Mouse (Mus musculus) heart, postnatal 36 days (tissue): ENCODE data around the gene Plekhh3. TPM values are rescaled to one million over a fixed set of nuclear protein-coding genes. Genes with fewer than 3 reads are reported as not detected.
"Not testable (repeated sequence)": the region's sequence is repeated elsewhere in the genome, so short reads cannot be mapped to it uniquely, and the experiment has no call there.

Source experiments
- DNase-seq, 2 experiments: peaks; one replicate each; pipeline ENCODE4 v3.0.0; 2021 to 2022
- intact Hi-C: fragments of 180-260 bp; cut with DNase I; formaldehyde crosslinking; loops from one replicate; pipeline ENCODE4 v1.15.1; 2025
- total RNA-seq, 2 experiments: library from RNA; stranded (reverse); gene quantifications; 2 replicates each; pipeline ENCODE4 v1.2.3; 2021

The Plekhh3 gene
- total RNA-seq, 2 experiments from 2014 or later, result 25.0 to 27.7 TPM

- intact Hi-C loops, result loop anchor here (1.0 to 5.0 kb wide), 3 partner anchors 78 to 206 kb away; partner anchors contain the start of genes Coasy and Psmc3ip
- DNase-seq, result peak; percentile 54 to 59
Measured at GRCm38 (mm10) chr11:101173112-101173511, 2.0 kb upstream of the Plekhh3 start.

DNA sequence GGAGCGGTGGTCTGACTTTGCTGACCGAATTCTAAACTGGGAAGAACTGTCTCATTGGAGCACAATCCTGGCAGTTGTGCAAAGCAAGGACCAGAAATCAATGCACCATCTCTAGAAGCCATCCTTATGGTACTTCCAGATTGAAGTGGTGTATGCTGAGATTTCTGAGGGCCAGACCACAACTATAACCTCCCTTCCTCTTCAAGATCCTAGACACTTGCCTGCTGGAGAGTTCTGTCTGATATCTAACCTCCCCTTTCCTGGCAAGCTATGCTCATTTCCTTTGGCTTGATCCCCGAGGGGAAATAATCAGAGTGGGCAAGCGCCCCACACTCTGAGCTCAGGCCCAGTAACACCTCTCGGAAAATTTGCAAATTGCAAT is 1.3 kb upstream of the Plekhh3 start:
- DNase-seq, result no peak
- intact Hi-C loops, result loop anchor here (5.0 kb wide), 1 partner anchor 205 kb away; no protein-coding TSS in a partner anchor

DNA sequence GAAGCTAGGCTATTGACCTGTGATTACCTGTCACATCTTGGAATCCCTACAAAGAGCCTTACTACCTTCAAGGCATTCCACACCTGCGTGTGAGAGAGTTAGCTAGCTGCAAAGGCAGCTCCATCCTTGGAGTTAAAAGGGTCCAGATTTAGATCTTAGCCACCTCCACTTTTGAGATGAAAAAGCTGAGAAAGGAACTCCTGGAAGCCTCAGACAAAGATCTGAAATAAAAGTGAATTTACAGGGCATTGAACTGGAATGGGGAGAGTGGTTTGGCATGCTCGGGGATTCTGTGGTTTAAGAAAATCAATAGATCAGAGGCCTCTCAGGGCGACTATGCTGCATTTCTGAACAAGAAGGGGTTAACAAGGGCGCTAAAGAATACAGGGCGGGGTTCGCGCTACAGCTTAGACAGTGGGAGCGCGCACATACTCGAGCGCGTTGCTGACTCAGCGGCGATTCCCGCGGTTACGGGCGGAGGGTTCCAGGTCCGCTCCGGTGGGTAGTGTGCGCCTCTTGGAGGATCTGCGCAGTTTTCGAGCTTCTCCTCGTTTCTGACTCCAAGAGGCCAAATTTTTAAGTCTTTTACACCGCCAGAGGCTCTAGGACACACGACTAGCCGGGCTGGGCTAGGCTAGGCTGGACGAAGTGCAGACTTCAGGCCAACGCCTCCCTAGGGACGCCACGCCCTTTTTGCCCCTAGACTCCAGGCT is 726 bp upstream of the Plekhh3 start:
- intact Hi-C loops, result loop anchor here (5.0 kb wide), 1 partner anchor 205 kb away; no protein-coding TSS in a partner anchor
- peak; percentile 77 to 80 for DNase-seq

DNA sequence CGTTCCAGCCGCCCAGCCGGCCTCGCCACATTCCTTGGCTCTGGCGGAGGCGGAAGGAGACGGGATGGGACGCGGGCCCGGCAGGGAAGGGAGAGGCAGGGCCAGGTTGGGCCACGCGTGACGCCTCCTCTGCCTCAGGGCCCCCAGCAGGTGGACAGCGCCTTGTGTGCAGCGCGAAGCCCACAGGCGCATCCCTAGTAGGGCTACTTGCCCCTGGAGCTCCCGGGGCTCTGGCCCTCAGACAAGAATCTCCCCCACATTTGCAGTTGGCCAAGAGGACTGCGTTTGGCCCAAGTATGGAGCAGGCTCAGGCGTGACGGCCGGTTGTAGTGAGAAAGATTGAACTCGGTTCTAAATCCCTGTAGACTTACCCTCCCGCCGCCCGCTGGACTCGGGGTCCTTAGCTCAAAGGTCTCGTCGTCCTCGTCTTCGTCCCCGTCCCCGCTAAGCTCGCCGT is 769 bp downstream of the Plekhh3 start, which contains the start of gene Cntnap1:
TSS of gene Cntnap1 (plus strand) at position 170 of the 457 bp plus-strand sequence.
- intact Hi-C loops, result loop anchor here (1.0 to 5.0 kb wide), 2 partner anchors 50 to 203 kb away; no protein-coding TSS in a partner anchor

DNA sequence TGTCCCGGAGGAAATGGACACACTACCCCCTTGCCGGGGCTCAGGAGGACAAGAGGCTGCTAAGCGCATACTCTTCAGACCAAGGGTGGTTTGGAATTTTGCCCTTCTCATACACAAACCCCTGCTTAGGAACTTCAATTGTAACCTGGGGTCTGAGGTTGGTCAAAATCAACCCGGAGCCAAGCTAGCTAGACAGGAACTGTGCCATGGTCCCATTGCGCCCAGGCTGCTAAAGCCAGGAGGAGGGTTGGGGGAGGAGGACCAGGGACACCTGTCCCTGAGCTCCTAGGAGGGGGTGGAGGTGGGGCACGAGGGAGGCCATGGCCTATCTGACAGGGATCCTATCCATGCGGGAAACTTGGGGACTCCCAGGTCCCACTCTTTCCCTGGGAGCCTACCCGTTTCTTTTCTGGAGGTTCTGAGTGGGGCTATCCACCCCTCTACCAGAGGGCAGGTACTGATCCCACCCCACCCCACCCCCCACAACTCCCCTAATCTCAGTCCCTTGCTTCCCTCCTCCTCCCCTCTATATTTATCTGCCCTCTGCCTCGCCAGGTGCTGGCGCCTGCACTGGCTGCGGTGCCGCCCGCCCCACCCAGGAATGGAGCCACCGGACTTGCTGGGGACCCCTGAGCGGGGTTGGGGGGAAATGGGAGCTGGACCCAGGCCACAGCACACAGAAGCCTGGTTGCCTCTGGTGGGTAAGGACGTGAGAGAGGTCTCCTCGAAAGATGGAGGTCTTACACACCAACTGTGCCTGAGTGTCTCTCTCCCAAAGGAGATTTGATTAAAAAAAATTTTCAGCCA is 1.6 kb downstream of the Plekhh3 start:
- intact Hi-C loops, result loop anchor here (1.0 to 5.0 kb wide), 2 partner anchors 49 to 202 kb away; no protein-coding TSS in a partner anchor
- no peak for DNase-seq

More for the DNA sequence above, 769 bp downstream of the Plekhh3 start, which contains the start of gene Cntnap1:
- peak; percentile 68 to 78 for DNase-seq

DNA sequence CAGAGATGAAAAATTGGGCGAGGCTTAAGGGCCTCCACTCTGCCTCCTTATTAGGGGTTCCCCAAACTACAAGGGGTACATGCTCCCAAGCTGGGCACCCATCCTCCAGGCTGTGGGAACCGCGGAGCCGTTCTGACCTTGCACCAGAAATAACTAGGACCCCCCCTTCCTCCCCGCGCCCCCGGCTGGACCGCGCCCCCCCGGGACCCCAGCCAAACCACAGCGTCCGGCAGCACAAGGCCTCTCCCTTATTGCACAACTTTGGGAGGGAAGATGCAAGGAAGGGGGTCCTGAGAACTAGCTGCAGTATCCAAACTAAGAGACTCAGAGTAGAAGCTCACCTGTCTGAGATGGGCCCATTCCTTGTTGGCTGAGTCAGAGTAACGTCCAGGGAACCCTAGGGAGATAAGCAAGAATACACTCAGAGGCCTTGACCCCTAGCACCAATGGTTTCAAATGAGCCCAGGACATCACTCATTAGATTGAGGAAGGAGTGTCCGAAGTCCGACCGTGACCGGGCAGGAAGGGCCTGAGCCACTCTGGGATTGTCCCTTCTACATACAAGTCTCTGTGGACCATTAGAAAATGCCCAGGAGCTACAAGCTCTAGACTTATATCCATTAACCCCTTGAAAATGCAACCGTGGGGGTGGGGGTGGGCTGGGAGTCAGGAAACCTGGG is 2.7 kb downstream of the Plekhh3 start:
- peak; percentile 63 to 70 for DNase-seq
- intact Hi-C loops, result no loop called here

- DNase-seq, result no peak
- intact Hi-C loops, result no loop called here
Measured at GRCm38 (mm10) chr11:101167963-101168300, 3.2 kb downstream of the Plekhh3 start.

- intact Hi-C loops, result no loop called here
- DNase-seq, result no peak
Measured at GRCm38 (mm10) chr11:101167211-101167962, 3.8 kb downstream of the Plekhh3 start.

DNA sequence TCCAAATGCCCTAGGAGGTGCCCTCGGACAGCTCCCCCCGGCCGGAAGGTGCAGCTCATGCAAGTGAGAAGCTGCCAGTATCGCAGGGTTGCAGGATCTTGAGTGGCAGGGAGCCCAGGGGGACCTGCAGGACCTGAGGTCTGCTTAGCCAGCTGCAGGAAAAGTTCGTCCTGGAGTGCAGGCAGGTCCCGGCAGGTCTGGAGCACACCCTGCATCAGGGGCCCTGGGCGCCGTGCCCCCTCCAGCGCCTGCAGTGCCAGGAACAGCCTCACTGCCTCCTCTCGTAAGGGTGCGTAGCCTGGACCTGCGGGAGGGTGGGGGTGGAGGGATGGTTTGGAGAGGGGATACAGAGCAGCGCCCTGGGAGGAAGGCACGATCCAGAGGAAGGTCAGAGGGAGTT is 4.8 kb downstream of the Plekhh3 start:
- intact Hi-C loops, result no loop called here
- DNase-seq, result no peak

GRCm38 (mm10) chr11:101164677-101165580 is 6.2 kb downstream of the Plekhh3 start:
- intact Hi-C loops, result no loop called here
- no peak for DNase-seq

GRCm38 (mm10) chr11:101164351-101164665 is 6.8 kb downstream of the Plekhh3 start:
- no peak for DNase-seq
- intact Hi-C loops, result no loop called here

GRCm38 (mm10) chr11:101163476-101164350 is 7.4 kb downstream of the Plekhh3 start:
- intact Hi-C loops, result no loop called here

DNA sequence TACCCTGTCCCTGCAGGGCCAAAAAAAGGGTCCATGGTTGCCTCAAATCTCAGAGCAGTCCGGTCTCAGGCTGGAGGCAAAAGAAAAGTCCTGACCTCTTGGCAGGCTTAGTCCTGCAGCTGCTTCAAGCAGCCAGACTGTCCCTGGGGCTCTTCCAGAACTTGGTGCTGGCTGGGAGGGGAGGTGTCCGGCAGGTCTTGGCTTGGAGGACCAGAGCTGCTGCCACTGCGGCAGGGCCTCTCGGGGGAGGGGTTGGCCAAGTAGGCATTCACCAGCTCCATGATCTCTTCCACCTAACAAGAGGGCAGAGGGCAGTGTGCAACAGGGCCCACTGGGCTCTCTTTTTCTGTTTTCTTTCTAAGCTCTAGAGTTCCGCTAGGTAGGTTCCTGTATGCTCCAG is 8.4 kb downstream of the Plekhh3 start:
- intact Hi-C loops, result no loop called here

More at GRCm38 (mm10) chr11:101163476-101164350, 7.4 kb downstream of the Plekhh3 start:
- DNase-seq, result no peak

DNA sequence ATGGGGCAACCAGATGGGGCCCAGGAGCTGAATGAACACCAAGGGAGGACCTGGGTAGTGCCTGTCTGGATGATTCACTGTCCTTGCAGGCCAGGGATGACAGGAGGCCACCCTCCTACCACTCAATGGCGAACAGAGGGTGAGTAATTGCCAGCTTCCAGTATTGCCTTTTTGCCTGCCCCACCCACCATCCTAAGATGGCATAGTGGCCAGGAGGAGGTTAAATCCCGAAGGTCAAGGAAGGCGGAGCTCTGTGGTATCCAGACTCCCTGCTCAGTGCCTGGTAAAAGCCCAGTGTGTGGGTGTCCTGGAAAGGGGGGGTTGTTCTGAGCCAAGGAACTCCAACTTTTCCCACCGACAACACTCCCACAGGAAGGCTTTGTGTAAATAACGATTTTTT is 8.8 kb downstream of the Plekhh3 start:
- intact Hi-C loops, result no loop called here
- DNase-seq, result no peak

More for the DNA sequence above, 8.4 kb downstream of the Plekhh3 start:
- DNase-seq, result peak; percentile 69 to 77

- intact Hi-C loops, result no loop called here
- DNase-seq, result no peak
Measured at GRCm38 (mm10) chr11:101161551-101161950, 9.6 kb downstream of the Plekhh3 start.

GRCm38 (mm10) chr11:101160981-101161505 is 10.1 kb downstream of the Plekhh3 start:
- intact Hi-C loops, DNase-seq: not testable (repeated sequence)

- DNase-seq, intact Hi-C loops: not testable (repeated sequence)
Measured at GRCm38 (mm10) chr11:101160151-101160550, 11.0 kb downstream of the Plekhh3 start.
